Mouse (Mus musculus) neural tube, embryonic 11.5 days (tissue): ENCODE data around the gene Msh5. TPM values are rescaled to one million over a fixed set of nuclear protein-coding genes. Genes with fewer than 3 reads are reported as not detected.
"Not testable (repeated sequence)": the region's sequence is repeated elsewhere in the genome, so short reads cannot be mapped to it uniquely, and the experiment has no call there.

Experiments used
- ATAC-seq: fragments of 200-750 bp; cut with Nextera tagmentation; 2 replicates; pipeline ENCODE4 v1.8.0; 2017; ENCODE audit warnings: moderate number of reproducible peaks, mild to moderate bottlenecking, moderate TSS enrichment, moderate library complexity; ENCODE audit not compliant: insufficient read depth, low FRiP score, low TSS enrichment
- DNase-seq: peaks from one replicate; pipeline ENCODE4 v3.0.0-alpha.2; 2015; ENCODE audit warnings: low spot score
- H3K27ac ChIP-seq: fragments of 300-500 bp; sonication (generic); 2 replicates; pipeline ENCODE4 v1.5.1; 2014; ENCODE audit warnings: low read depth, mild to moderate bottlenecking, low read length
- H3K27me3 ChIP-seq: fragments of 300-500 bp; sonication (generic); 2 replicates; pipeline ENCODE4 v1.6.1; 2014; ENCODE audit warnings: mild to moderate bottlenecking, low read length, mixed read lengths; ENCODE audit not compliant: control insufficient read depth, insufficient read depth
- H3K36me3 ChIP-seq: fragments of 300-500 bp; sonication (generic); 2 replicates; pipeline ENCODE4 v1.6.1; 2014; ENCODE audit warnings: mild to moderate bottlenecking, low read length, moderate library complexity, mixed read lengths; ENCODE audit not compliant: control insufficient read depth, insufficient read depth
- H3K4me1 ChIP-seq: fragments of 300-500 bp; sonication (generic); 2 replicates; pipeline ENCODE4 v1.6.1; 2014; ENCODE audit warnings: low read length, mixed read lengths; ENCODE audit not compliant: control insufficient read depth, insufficient read depth
- H3K4me2 ChIP-seq: fragments of 300-500 bp; sonication (generic); 2 replicates; pipeline ENCODE4 v1.6.1; 2014; ENCODE audit warnings: low read depth, mild to moderate bottlenecking, moderate library complexity
- H3K4me3 ChIP-seq: fragments of 300-500 bp; sonication (generic); 2 replicates; pipeline ENCODE4 v1.5.1; 2014; ENCODE audit warnings: low read depth, low read length
- H3K9ac ChIP-seq: fragments of 300-500 bp; sonication (generic); 2 replicates; pipeline ENCODE4 v1.6.1; 2014; ENCODE audit warnings: mild to moderate bottlenecking, low read length
- H3K9me3 ChIP-seq: fragments of 300-500 bp; sonication (generic); 2 replicates; pipeline ENCODE4 v1.6.1; 2016; ENCODE audit warnings: low read length; ENCODE audit not compliant: control insufficient read depth
- WGBS: fragments of 180-500 bp; shearing (Covaris S2); extraction: QIAGEN DNeasy Blood & Tissue Kit; methylation state at CpG from one replicate; pipeline ENCODE4 v1.1.7; 2014; 5-methylcytosine and 5-hydroxymethylcytosine counted together
- polyA plus RNA-seq: library from polyadenylated mRNA; unstranded; fragments of >200 nt; fragmentation: Nextera tagmentation; extraction: Ambion mirVana; gene quantifications from 2 replicates; pipeline ENCODE4 v1.2.1, GENCODE M21; 2014

Gene Msh5
- polyA plus RNA-seq, 1 experiment from 2014 or later = 4.1 TPM

DNA sequence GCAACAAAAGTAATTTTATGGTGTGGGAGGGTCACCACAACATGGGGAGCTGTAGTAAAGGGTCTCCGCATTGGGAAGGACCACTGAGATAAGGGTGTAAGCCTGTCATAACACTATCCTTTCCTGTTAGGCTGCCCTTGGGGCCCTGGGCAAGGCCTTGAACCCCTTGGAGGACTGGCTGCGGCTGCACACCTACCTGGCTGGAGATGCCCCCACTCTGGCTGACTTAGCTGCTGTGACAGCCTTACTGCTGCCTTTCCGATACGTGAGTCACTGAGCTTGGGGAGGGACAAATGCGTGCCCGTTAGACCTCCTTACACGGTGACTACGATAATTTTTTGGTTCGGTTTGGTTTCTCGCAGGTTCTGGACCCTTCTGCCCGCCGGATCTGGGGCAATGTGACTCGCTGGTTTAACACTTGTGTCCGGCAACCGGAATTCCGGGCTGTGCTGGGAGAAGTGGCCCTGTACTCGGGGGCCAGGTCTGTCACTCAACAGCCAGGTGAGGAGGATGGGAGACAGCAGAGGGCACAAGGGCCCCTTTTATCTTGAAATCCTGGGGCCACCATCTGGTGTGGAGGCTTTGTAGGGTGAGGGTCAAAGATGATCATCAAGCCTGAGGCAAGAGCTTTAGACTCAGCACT, 42.3 kb downstream of the Msh5 start:
- Histone ChIP-seq H3K27ac (no peak overlapping the region), H3K36me3 (peaks cover 21% of the 10 kb centered on the region), H3K4me1 (peaks cover 11% of the 10 kb centered on the region), H3K9me3 (no peaks in the 10 kb centered on the region), H3K27me3 (no peaks in the 10 kb centered on the region), H3K9ac (no peak overlapping the region), H3K4me2 (no peak overlapping the region), H3K4me3 (no peak overlapping the region)
- DNase-seq (no peak), ATAC-seq (no peak)
- 96% methylated on average over 17 of the region's 17 CpGs for WGBS

DNA sequence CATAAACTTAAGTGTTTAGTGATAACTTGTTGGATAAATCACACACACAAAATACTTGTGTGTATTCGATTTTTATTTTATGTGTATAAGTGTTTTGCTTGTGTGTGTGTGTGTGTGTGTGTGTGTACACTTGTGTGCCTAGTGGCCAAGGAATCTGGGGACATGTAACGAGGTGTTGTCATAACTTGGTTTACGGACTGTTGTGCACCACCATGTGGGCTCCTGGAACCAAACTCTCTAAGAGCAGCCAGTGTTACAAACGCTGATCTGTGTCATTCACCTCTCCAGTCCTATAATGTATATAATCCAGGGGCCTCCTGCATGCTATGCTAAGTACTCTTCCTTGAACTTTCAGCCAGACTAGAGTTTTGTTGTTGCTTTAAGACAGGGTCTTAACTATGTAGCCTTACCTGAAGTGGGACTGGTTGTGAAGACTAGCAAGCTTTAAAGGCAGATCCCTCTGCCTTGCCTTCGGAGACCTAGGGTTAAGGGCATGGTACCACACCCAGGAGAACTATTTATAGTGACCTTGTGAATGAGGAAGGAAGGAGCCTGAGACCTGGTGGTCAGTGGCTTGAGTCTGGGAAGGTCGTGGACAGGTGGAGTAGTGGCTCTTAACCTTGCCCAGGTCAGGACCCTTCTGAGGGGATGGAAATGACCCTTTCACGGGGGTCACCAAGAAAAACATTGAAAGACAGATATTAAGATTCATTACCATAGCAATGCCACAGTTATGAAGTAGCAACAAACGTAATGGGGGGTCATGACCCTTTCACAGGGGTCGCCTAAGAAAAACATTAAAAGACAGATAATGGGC, 43.3 kb downstream of the Msh5 start:
- Histone ChIP-seq H3K9me3 (no peaks in the 10 kb centered on the region), H3K9ac (peak overlapping the region; percentile 77; the same call in 1 of the 2 replicates), H3K4me3 (peak overlapping the region; percentile 76; the same call in 1 of the 2 replicates), H3K4me1 (peaks cover 11% of the 10 kb centered on the region), H3K4me2 (peak overlapping the region; percentile 96), H3K27me3 (no peaks in the 10 kb centered on the region), H3K36me3 (peaks cover 18% of the 10 kb centered on the region), H3K27ac (no peak overlapping the region)
- DNase-seq = no peak
- WGBS = 69% methylated on average over 9 of the region's 9 CpGs
- ATAC-seq = no peak

DNA sequence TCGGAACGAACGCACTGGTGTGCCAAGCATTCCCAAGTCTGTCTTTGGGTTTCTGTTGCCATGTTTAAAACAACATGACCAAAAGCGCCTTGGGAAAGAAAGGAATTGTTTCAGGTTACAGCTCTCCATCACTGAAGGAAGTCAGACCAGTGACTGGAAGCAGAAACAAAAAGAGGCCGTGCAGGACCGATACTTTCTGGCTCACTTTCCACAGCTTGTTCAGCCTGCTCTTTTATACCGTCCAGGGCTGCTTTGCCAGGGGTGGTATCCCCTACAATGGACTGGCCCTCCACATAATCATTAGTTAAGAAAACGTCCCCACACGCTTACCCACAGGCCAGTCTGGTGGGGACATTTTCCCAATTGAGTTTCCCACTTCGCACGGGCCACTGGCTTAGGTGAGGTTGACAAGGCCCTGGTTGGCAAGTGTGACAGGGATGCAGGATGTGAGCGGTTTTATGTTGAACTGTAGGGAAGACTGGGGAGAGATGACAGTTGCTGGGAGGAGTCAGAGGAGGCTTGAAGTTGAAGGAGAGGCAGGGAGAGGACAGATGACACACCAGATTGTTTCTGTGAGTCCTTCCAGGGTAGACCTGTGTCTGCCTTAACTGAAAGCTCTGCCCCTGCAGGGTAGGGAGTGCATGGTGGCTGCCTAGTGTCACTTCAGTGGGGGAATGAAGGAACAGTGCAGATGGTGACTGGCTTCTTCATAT, 44.2 kb downstream of the Msh5 start:
- peaks cover 11% of the 10 kb centered on the region for H3K4me1 ChIP-seq
- H3K27ac ChIP-seq = no peak overlapping the region
- 13% methylated on average over 12 of the region's 12 CpGs for WGBS
- ATAC-seq (no peak), DNase-seq (no peak)
- H3K9ac ChIP-seq = peak overlapping the region; percentile 77
- H3K9me3 ChIP-seq = no peaks in the 10 kb centered on the region
- peaks cover 15% of the 10 kb centered on the region for H3K36me3 ChIP-seq
- no peaks in the 10 kb centered on the region for H3K27me3 ChIP-seq
- peak overlapping the region; percentile 96 for H3K4me2 ChIP-seq
- H3K4me3 ChIP-seq = peak overlapping the region; percentile 76

DNA sequence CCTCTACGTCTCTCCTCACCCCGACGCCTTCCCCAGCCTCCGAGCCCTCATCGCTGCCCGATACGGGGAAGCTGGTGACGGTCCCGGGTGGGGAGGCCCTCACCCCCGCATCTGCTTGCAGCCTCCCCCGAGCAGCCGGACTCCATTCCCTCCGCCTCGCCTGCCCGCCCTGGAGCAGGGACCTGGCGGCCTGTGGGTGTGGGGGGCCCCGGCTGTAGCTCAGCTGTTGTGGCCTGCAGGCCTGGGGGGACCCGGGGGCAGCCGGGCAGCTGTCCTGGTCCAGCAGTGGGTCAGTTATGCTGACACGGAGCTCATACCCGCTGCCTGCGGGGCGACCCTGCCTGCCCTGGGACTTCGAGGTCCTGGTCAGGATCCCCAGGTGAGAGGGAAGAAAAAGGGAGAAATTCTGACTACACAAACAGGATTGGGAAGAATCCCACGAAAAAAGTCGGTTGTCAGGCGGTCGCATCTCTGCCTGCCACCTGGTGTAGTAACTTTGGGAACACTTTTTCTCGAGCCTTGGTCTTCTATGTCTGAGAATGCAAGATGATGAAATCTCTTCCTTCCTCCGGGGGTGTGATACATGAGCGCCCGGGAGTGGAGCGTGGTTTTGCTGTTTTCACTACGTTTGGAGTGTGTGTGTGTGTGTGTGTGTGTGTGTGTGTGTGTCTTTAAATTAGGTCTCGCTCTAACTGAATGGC, 44.9 kb downstream of the Msh5 start:
- Histone ChIP-seq H3K4me2 (peak overlapping the region; percentile 96), H3K27me3 (no peaks in the 10 kb centered on the region), H3K9ac (peak overlapping the region; percentile 77), H3K4me1 (peaks cover 11% of the 10 kb centered on the region), H3K27ac (peak overlapping the region; percentile 92), H3K36me3 (peaks cover 12% of the 10 kb centered on the region), H3K4me3 (peak overlapping the region; percentile 76), H3K9me3 (no peaks in the 10 kb centered on the region)
- WGBS = under 1% methylated on average over 35 of the region's 35 CpGs
- DNase-seq (peak; percentile 35), ATAC-seq (no peak; the same call in 1 of the 2 replicates)

DNA sequence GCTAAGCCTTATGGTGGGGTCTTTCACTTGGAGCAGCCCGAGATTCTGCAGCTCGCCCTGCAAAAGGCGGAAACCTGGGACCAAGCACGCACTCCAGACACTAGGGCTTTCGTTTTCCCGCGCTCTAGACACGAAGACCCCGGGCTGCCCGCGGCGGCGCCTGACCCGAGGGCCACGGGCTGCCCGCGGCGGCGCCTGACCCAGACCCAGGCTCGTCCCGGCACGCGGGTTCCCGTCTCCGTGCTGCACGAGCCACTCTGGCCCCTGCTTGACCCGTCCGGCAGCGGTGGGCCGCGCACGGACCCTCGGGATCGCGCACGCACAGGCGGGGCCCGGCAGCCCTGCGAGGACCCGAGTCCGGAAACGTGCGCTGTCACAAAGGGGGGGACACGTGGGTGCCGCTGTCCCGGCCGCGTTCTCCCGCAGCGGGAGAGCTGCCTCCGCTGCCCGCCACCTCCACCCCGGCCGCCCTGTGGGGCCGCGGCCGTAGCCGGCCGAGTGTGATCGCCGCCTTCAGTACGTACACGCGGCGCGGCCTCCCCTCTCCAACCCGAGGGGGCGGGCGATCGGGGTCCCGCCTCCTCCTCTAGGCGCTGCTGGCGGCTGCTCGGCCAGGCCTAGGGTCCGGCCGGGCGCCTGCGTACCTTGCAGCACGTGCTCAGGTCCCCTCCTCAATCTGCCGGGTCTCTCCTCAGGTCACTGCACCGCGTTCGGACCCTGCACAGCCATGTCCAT, 45.7 kb downstream of the Msh5 start, which contains the start of gene Vars:
Gene Vars, plus strand, starts transcription at position 271 of the 735 bp plus-strand sequence.
- Histone ChIP-seq H3K9me3 (no peaks in the 10 kb centered on the region), H3K36me3 (peaks cover 11% of the 10 kb centered on the region), H3K4me3 (peak within 1 kb of the TSS; percentile 76), H3K4me1 (peaks cover 11% of the 10 kb centered on the region), H3K4me2 (peak within 1 kb of the TSS; percentile 96), H3K27ac (peak within 1 kb of the TSS; percentile 92), H3K9ac (peak within 1 kb of the TSS; percentile 77), H3K27me3 (no peaks in the 10 kb centered on the region)
- DNase-seq (peak; percentile 95), ATAC-seq (peak; percentile 87)
- WGBS = under 1% methylated on average over 79 of the region's 83 CpGs

DNA sequence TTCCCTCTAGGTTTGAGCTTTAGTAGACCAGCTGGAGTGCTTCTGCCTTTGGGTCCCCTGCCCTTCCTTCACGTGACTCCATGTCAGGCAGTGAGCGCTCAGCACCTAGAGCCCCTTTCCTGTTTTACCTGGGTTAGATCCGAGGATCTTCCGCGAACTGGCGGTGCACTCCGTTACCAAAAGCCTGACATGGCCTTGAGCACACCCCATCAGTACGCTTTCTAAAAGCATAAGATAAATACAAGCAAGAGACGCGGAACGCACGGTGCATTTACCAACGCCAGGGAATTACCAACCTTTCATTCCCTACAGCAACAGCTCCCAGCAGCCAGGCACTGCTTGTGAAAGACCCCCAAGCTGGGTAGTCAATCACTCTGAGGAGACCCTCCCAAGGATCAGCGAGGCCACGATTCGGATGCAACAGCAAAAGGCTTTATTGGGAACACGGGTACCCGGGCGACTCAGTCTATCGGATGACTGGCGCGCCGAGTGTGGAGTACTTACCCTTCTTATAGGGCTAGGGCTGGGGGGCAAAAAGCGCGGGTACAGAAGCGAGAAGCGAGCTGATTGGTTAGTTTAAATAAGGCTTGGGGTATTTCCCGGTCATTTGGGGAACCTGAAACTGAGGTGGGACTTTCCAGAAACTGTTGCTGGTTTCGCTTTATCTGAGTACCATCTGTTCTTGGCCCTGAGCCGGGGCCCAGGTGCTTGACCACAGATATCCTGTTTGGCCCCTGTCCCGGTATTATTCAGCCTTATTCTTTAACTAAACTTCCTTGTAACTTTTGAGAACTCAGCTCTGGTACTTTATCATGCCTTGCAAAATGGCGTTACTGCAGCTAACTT, 46.5 kb downstream of the Msh5 start:
- H3K9me3 ChIP-seq, H3K27me3 ChIP-seq, ATAC-seq, H3K36me3 ChIP-seq: not testable (repeated sequence)
- Histone ChIP-seq H3K27ac (peak overlapping the region; percentile 92), H3K4me3 (peak overlapping the region; percentile 76), H3K9ac (peak overlapping the region; percentile 77), H3K4me1 (peaks cover 11% of the 10 kb centered on the region), H3K4me2 (peak overlapping the region; percentile 96)
- WGBS = 27% methylated on average over 29 of the region's 32 CpGs
- DNase-seq = peak; percentile 35

DNA sequence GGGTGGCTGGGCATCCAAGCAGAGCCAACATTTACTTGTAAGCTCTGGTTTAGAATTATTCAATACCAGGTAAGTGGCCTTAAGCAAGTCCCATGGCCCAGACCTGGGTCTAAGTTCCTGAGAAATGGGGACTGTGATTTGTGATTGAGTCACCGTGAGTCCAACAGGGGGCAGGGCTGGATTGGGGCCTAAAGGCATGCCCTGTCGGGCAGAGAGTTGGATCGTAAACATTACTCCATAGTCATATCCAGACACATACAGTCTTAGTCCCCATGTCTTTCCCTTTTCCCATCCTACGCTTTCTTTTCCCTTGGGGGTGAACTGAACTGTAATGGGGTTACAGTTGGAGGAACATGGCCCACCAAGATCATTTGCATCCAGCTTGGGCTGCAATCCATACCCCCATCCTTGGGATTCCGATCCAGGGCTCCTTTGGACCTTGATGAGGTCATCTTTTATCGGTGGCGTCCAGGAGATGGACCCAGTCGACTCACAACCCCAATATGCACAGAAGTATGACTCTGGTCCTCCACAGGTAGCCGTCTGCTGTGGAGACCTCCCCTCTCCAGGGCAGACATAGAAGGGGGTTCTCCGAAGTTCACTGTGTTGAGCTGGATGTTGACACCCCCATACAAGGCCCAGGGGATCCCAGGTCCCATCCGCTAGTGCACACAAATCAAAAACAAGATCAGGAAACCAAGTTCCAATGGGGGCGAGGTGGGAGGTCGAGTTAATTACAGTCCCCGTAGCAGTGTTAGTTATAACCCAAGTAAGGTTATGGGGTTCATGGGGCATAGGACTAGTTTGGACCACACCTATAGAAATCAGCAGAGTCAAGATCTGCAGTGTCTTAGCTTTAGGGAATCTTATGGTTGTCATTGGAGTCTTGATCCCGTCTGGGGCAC, 47.8 kb downstream of the Msh5 start:
- Histone ChIP-seq H3K4me3 (no peak overlapping the region), H3K9ac (no peak overlapping the region), H3K27me3 (no peaks in the 10 kb centered on the region), H3K9me3 (no peaks in the 10 kb centered on the region), H3K4me1 (peaks cover 11% of the 10 kb centered on the region), H3K4me2 (peak overlapping the region; percentile 38; the same call in 1 of the 2 replicates), H3K36me3 (no peaks in the 10 kb centered on the region), H3K27ac (no peak overlapping the region)
- DNase-seq (peak; percentile 7), ATAC-seq (no peak)
- WGBS = 95% methylated on average over 15 of the region's 15 CpGs
